Mouse (Mus musculus) CH12F3 (cell line): ENCODE data around the gene 5330417C22Rik.

Experiments used
- in situ Hi-C: fragments of 300-500 bp; cut with MboI; formaldehyde crosslinking; loops from 2 replicates; pipeline ENCODE4 v1.14.3; 2020; ENCODE audit warnings: low sequenced_read_pairs

5330417C22Rik gene

GRCm38 (mm10) chr3:108414857-108415830 lies 121.2 kb downstream of the 5330417C22Rik start, which contains the start of gene Celsr2:
Celsr2 (minus strand) TSS chr3:108415552.
- in situ Hi-C loops: no loop called here

GRCm38 (mm10) chr3:108413634-108414360 lies 122.5 kb downstream of the 5330417C22Rik start:
- in situ Hi-C loops: no loop called here

- in situ Hi-C loops: no loop called here
Measured at GRCm38 (mm10) chr3:108411754-108412121, 124.6 kb downstream of the 5330417C22Rik start.

GRCm38 (mm10) chr3:108411026-108411753 lies 125.1 kb downstream of the 5330417C22Rik start:
- in situ Hi-C loops: no loop called here

- in situ Hi-C loops: no loop called here
Measured at GRCm38 (mm10) chr3:108410359-108410714, 126.0 kb downstream of the 5330417C22Rik start.

DNA sequence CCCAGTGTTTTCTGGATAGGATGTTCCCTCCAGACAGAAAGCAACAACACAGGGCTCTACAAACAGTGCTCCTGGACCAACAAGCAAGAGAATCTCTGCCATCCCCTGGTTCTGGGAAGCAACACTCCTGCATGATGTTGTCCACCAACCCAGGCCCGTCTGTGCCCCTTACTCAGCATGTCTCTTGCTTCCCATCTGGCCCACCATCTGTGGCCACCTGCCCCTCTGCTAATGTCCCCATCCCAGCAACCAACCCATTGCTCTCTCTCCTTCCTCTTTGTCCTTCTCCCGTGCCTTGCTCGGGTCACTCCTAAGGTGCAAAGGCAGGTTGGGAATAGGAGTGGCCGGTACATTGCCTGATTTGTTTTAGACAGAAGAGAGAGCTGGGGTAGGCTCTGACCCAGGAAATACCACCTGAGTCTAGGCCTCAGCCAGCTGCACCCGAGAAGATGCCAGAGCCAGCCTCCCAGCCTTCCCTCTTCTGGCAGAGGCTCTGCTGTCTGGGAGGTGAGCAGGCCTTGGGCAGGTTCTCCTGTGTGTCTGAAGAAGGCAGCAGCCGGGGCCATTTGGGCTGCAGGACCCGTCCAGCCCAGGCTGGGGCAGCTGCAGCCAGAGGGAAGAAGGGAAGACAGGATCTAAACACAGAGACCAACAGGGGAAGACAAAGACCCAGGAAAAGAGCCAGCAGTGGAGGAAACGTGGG lies 126.5 kb downstream of the 5330417C22Rik start:
- in situ Hi-C loops: no loop called here

GRCm38 (mm10) chr3:108408517-108409008 lies 127.8 kb downstream of the 5330417C22Rik start:
- in situ Hi-C loops: no loop called here

DNA sequence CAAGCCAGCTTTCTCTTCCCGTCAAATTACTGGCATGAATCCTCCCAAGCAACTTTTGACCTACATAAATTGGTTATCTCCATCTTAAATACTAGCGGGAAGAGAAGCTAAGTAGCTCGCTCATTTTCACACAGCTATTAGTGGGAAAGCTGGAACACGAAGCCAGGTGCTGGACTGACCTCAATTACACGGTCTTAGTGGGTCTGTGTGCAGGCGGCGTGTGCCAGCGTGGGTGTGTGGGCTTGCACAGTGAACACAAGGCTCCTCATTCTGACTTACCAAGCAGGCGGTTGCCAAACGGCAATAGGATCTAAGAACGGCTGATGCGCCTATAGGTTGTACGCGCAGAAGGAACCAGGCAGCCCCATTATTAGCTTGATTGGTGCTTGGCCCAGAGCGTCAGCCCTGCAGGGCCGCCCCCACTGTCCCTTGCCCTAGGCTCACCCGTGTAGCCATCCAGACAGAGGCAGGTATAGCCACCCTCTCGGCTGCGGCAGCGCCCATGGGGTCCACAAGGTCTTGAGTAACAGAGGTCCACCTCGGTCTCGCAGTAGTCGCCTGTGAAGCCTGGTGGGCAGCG lies 129.9 kb downstream of the 5330417C22Rik start:
- in situ Hi-C loops: no loop called here
